Mouse (Mus musculus): ENCODE results near the gene Hyal3.

The Hyal3 gene

DNA sequence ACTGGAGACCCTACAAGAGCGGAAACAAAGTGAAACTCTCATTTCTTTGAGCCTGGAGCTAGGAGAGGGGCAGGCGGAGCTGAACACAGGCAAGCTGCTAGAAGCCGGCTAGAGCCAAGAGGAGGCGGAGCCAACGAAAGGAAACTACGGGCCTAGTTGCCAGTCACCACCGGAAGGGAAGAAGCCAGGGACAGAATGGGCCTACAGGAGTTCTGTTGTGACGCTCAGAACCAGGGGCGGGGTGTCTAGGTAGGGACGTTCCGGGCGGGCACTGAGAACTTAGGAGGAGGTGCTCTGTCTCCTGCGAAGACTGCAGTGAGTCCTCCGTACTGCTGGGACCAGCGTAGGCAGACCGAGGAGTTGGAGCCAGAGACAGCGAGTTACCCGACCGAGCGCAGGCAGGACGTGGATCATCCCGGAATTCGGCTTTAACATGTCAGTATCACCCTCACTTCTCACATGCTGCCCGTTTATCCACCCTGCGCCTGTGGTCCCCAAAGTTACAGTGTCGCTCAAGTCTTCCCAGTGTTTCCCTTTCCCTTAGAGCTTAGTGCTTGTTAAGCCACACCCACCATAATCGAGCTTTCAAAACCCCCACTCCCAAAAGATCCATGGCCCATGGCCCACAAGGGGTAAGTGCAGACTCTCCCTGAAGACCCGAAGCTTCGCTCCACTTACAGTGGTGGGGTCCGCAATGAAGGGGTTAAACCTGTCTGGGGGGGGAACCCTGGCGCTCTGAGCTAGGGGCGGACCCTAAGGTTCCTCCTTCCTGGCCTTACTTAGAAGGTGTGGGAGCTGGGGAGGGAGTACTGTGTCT is at the start of gene Hyal3:
TSS of gene Hyal3 (plus strand) at position 318 of the 817 bp plus-strand sequence.
- peak; percentile 84 to 92 for DNase-seq (ENCODE audit: low spot score in 2 of 2)

- DNase-seq (ENCODE audit: low spot score in 2 of 2), result peak; percentile 90 to 93
Observed at GRCm38 (mm10) chr9:107533791-107534407, 46.7 kb upstream of the Hyal3 start, which contains the start of gene Tmem115. Gene Tmem115, plus strand, starts transcription at chr9:107533945.

DNA sequence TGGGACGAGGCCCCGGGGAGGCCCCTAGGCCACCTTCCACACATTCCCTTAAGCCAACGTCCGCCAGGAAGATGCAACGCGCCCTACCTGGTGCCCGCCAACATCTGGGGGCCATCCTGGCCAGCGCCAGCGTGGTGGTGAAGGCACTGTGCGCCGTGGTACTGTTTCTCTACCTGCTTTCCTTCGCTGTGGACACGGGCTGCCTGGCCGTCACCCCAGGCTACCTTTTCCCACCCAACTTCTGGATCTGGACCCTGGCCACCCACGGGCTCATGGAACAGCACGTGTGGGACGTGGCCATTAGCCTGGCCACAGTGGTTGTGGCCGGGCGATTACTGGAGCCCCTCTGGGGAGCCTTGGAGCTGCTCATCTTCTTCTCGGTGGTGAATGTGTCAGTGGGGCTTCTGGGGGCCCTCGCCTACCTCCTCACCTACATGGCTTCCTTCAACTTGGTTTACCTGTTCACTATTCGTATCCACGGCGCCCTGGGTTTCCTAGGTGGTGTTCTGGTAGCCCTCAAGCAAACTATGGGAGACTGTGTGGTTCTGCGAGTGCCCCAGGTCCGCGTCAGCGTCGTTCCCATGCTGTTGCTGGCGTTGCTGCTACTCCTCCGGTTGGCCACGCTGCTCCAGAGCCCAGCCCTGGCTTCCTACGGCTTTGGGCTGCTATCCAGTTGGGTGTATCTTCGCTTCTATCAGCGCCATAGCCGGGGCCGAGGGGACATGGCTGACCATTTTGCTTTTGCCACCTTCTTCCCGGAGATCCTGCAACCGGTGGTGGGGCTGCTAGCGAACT is 46.0 kb upstream of the Hyal3 start:
- peak in 1 of 2 experiments; percentile 37 for DNase-seq (ENCODE audit: low spot score in 2 of 2)

DNA sequence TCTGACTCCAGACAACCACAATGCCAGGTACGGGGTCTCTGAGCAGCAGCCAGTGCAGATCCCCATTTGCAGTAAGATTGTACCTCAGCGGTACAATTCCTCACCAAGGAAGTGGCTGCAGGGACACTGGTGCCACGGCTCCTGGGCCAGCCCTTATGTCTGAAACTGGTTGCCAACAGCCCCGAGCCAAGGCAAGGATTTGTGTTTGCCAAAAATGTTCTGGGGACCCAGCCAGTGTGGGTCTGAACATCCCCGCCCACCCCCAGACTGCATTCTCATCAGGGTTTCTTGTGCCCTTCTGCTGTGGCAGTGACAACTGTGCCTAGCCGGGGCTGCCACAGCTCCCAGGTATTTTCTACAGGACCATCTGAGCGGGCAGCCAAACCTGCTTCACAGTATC is 42.4 kb upstream of the Hyal3 start:
- DNase-seq (ENCODE audit: low spot score in 2 of 2), result no peak

GRCm38 (mm10) chr9:107538711-107539110 is 41.9 kb upstream of the Hyal3 start:
- no peak for DNase-seq (ENCODE audit: low spot score in 2 of 2)

GRCm38 (mm10) chr9:107539940-107540339 is 40.7 kb upstream of the Hyal3 start:
- DNase-seq (ENCODE audit: low spot score in 2 of 2), result no peak

- no peak for DNase-seq (ENCODE audit: low spot score in 2 of 2)
Observed at GRCm38 (mm10) chr9:107540420-107540819, 40.2 kb upstream of the Hyal3 start.

- no peak for DNase-seq (ENCODE audit: low spot score in 2 of 2)
Observed at GRCm38 (mm10) chr9:107541005-107541404, 39.6 kb upstream of the Hyal3 start.

- DNase-seq (ENCODE audit: low spot score in 2 of 2), result peak; percentile 94 to 96
Observed at GRCm38 (mm10) chr9:107541474-107542351, 38.9 kb upstream of the Hyal3 start, which contains the start of the genes Cyb561d2 and Nprl2. Gene Cyb561d2, minus strand, starts transcription at chr9:107542193. Gene Nprl2, plus strand, starts transcription at chr9:107542226.

- DNase-seq (ENCODE audit: low spot score in 2 of 2), result no peak
Observed at GRCm38 (mm10) chr9:107542352-107542686, 38.3 kb upstream of the Hyal3 start.

DNA sequence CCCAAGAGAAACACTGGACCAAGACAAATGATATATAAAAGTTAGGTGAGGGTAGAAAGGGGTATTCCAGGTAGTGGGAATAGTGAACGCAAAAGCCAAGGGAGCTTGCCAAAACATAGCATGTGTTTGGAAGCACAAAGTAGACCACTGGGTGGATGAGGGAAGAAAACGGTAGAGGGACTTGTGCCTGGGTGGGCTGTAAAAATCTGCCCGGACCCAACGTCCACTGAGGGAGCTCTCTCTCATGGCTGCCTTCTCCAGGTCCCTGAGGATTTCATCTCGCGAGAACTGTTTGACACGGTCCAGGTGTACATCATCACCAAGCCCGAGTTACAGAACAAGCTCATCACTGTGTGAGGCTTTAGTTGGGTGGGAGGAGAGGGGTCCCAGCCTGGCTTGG is 37.9 kb upstream of the Hyal3 start:
- DNase-seq (ENCODE audit: low spot score in 2 of 2), result no peak

DNA sequence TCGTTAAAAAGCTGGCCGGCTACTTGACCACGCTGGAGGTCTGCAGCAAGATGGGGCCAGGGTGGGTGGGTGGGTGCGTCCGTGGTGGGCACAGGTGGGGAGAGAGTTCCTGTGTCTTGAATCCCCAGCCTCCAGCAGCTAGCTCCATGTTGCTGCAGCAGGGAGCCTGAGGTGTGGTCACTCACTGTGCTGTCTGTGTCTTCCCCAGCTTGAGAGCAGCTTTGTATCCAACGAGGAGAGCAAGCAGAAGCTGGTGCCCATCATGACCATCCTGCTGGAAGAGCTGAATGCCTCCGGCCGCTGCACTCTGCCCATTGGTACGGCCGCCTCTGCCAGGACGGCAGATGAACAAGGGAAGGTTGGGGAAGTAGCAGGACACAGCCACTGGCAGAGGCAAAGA is 37.3 kb upstream of the Hyal3 start:
- no peak for DNase-seq (ENCODE audit: low spot score in 2 of 2)

GRCm38 (mm10) chr9:107544196-107544700 is 36.4 kb upstream of the Hyal3 start:
- DNase-seq (ENCODE audit: low spot score in 2 of 2), result no peak

DNA sequence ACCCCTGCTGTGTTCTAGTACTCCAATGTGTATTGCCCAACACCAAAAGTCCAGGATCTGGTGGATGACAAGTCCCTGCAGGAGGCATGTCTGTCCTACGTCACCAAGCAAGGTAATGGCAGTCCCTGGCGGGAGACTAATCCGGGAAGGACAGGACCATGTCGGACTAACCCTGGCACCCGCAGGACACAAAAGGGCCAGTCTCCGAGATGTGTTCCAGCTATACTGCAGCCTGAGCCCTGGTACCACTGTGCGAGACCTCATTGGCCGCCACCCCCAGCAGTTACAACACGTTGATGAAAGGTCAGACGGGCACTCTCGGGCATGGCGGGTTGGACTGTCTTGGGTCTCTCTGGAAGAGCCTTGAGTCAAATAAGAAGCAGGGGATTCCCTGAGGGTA is 35.9 kb upstream of the Hyal3 start:
- no peak for DNase-seq (ENCODE audit: low spot score in 2 of 2)

GRCm38 (mm10) chr9:107545199-107545598 is 35.4 kb upstream of the Hyal3 start:
- no peak for DNase-seq (ENCODE audit: low spot score in 2 of 2)

DNA sequence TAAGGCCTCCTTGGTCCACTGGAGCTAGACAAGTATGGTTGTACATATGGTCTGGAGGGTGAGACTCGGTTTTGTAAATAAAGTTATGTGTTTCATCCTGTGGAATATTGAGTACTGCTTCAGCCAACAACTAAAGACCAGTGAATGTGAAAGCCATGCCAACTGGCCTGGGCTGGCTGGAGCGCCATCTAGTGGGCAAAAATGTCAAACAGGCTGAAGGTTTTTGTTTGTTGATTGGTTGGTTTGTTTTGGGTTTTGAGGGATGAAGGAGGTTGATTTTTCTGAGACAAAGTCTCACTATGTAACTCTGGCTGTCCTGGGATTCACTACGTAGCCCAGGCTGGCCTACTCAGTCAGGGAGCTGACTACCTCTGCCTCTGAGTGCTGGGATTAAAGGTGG is 35.0 kb upstream of the Hyal3 start:
- peak in 1 of 2 experiments; percentile 68 for DNase-seq (ENCODE audit: low spot score in 2 of 2)

DNA sequence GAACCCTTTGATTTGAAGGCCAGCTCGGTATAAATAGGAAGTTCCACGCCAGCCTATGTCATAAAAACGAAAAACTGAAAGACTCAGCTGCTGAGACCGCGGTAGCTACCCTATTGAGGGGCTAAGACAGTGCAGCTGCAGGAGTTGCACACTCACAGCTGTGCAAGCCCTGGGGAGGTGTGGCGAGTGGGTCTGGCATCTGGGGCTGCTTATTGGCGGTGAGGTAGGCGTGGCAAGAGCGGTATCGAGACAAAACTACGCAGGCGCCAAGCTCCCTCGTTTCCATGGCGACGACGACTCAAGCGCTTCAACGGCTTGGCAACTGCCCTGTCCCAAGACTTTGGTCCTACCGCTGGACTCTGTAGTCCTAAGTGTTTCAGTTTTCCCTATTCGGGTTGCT is 33.6 kb upstream of the Hyal3 start, which contains the start of gene Zmynd10:
TSS of gene Zmynd10 (plus strand) at position 273 of the 400 bp plus-strand sequence.
- DNase-seq (ENCODE audit: low spot score in 2 of 2), result peak in 1 of 2 experiments; percentile 87

GRCm38 (mm10) chr9:107547957-107548356 is 32.7 kb upstream of the Hyal3 start:
- DNase-seq (ENCODE audit: low spot score in 2 of 2), result no peak

GRCm38 (mm10) chr9:107548820-107549219 is 31.8 kb upstream of the Hyal3 start:
- DNase-seq (ENCODE audit: low spot score in 2 of 2), result no peak

- no peak for DNase-seq (ENCODE audit: low spot score in 2 of 2)
Observed at GRCm38 (mm10) chr9:107549297-107550074, 31.1 kb upstream of the Hyal3 start.

Measured in urinary bladder, postnatal 36 days (tissue).